Mouse (Mus musculus): ENCODE measurements around the gene Prss43.

DNA sequence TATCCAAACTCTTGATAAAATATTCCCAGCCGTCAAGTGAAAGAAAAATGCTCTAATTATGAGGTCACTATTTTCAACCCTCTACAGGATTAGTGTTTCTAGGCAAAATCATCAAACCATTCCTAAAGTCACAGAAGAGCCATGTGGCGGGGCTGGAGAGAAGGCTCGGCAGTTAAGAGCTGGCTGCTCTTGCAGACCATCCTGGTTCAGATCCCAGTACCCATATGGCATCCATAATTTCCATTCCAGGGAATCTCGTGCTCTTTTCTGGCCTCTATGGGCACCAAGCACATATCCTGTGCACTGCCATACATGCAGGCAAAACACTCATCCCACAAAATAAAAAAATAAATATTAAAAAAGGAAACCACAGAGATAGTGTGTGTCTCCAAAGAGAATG lies 1.1 kb upstream of the Prss43 start:
- TF ChIP-seq GABPA (IDR thresholded peaks at IDR 0.05; ENCODE audit: insufficient replicate concordance, low read depth, low read length) = no peak
- no peak for TF ChIP-seq HCFC1 (IDR thresholded peaks at IDR 0.05; ENCODE audit: low read depth, low read length)
- no peak for TF ChIP-seq POLR2A (IDR thresholded peaks at IDR 0.05; ENCODE audit: low read depth, low read length)
- TF ChIP-seq BHLHE40 (IDR thresholded peaks at IDR 0.05; ENCODE audit: low read depth, low read length) = no peak
- TF ChIP-seq MAFK (IDR thresholded peaks at IDR 0.05; ENCODE audit: insufficient replicate concordance, low read length) = no peak
- TF ChIP-seq RAD21 (IDR thresholded peaks at IDR 0.05; ENCODE audit: low read depth, low read length) = no peak

Measured in CH12.LX (cell line).